Mouse (Mus musculus): ENCODE measurements around the gene Atp6v1e2. TPM values are rescaled to one million over a fixed set of nuclear protein-coding genes. Genes with fewer than 3 reads are reported as not detected.

Gene Atp6v1e2
- total RNA-seq, 2 experiments from 2014 or later: not detected

GRCm38 (mm10) chr17:86966040-86966439 is 18.3 kb upstream of the Atp6v1e2 start:
- no peak for DNase-seq
- intact Hi-C loops (cut with DNase I): no loop called here

GRCm38 (mm10) chr17:86965121-86965520 is 17.4 kb upstream of the Atp6v1e2 start:
- intact Hi-C loops (cut with DNase I): no loop called here
- DNase-seq: no peak

- peak; percentile 68 to 78 for DNase-seq
- intact Hi-C loops (cut with DNase I): loop anchor here (5.0 kb wide), 2 partner anchors 143 to 298 kb away; partner anchors contain the start of gene Socs5
Observed at GRCm38 (mm10) chr17:86964502-86964901, 16.8 kb upstream of the Atp6v1e2 start.

GRCm38 (mm10) chr17:86964041-86964440 is 16.3 kb upstream of the Atp6v1e2 start:
- DNase-seq: peak; percentile 29 to 59
- intact Hi-C loops (cut with DNase I): loop anchor here (5.0 kb wide), 2 partner anchors 143 to 298 kb away; partner anchors contain the start of gene Socs5

GRCm38 (mm10) chr17:86963586-86963902 is 15.8 kb upstream of the Atp6v1e2 start:
- intact Hi-C loops (cut with DNase I): loop anchor here (2.0 to 5.0 kb wide), 4 partner anchors 61 to 299 kb away; partner anchors contain the start of genes Cript, Pigf and Socs5
- peak in 1 of 2 experiments; percentile 47 for DNase-seq

- intact Hi-C loops (cut with DNase I): loop anchor here (1.0 to 5.0 kb wide), 5 partner anchors 26 to 299 kb away; partner anchors contain the start of genes Cript, Pigf and Socs5
- DNase-seq: peak; percentile 90 to 93
Observed at GRCm38 (mm10) chr17:86962894-86963585, 15.3 kb upstream of the Atp6v1e2 start, which contains the start of gene Rhoq. Rhoq (plus strand) TSS chr17:86963082.

GRCm38 (mm10) chr17:86962297-86962893 is 14.7 kb upstream of the Atp6v1e2 start:
- intact Hi-C loops (cut with DNase I): loop anchor here (1.0 to 5.0 kb wide), 5 partner anchors 25 to 300 kb away; partner anchors contain the start of genes Cript, Pigf and Socs5
- DNase-seq: peak; percentile 87 to 88

- peak; percentile 61 to 66 for DNase-seq
- intact Hi-C loops (cut with DNase I): loop anchor here (5.0 kb wide), 2 partner anchors 146 to 301 kb away; partner anchors contain the start of gene Socs5
Observed at GRCm38 (mm10) chr17:86961301-86961841, 13.7 kb upstream of the Atp6v1e2 start.

- intact Hi-C loops (cut with DNase I): no loop called here
- DNase-seq: no peak
Observed at GRCm38 (mm10) chr17:86957968-86958367, 10.3 kb upstream of the Atp6v1e2 start.

GRCm38 (mm10) chr17:86957239-86957638 is 9.5 kb upstream of the Atp6v1e2 start:
- DNase-seq: no peak
- intact Hi-C loops (cut with DNase I): no loop called here

- intact Hi-C loops (cut with DNase I): no loop called here
Observed at GRCm38 (mm10) chr17:86948801-86949200, 1.1 kb upstream of the Atp6v1e2 start.

GRCm38 (mm10) chr17:86946078-86946477 is 1.6 kb downstream of the Atp6v1e2 start:
- intact Hi-C loops (cut with DNase I): no loop called here

More at GRCm38 (mm10) chr17:86948801-86949200, 1.1 kb upstream of the Atp6v1e2 start:
- peak; percentile 33 to 56 for DNase-seq

GRCm38 (mm10) chr17:86943158-86943557 is 4.5 kb downstream of the Atp6v1e2 start:
- DNase-seq: no peak
- intact Hi-C loops (cut with DNase I): no loop called here

More at GRCm38 (mm10) chr17:86946078-86946477, 1.6 kb downstream of the Atp6v1e2 start:
- DNase-seq: no peak

- DNase-seq: no peak
Observed at GRCm38 (mm10) chr17:86942112-86942511, 5.6 kb downstream of the Atp6v1e2 start.

GRCm38 (mm10) chr17:86938683-86939082 is 9.0 kb downstream of the Atp6v1e2 start:
- DNase-seq: no peak
- intact Hi-C loops (cut with DNase I): no loop called here

More at GRCm38 (mm10) chr17:86942112-86942511, 5.6 kb downstream of the Atp6v1e2 start:
- intact Hi-C loops (cut with DNase I): no loop called here

GRCm38 (mm10) chr17:86937497-86938155 is 10.1 kb downstream of the Atp6v1e2 start:
- peak; percentile 81 to 83 for DNase-seq
- intact Hi-C loops (cut with DNase I): loop anchor here (1.0 kb wide), 1 partner anchor 25 kb away; no protein-coding TSS in a partner anchor

- intact Hi-C loops (cut with DNase I): loop anchor here (1.0 kb wide), 1 partner anchor 25 kb away; no protein-coding TSS in a partner anchor
Observed at GRCm38 (mm10) chr17:86937064-86937463, 10.6 kb downstream of the Atp6v1e2 start.

GRCm38 (mm10) chr17:86932896-86933295 is 14.8 kb downstream of the Atp6v1e2 start:
- intact Hi-C loops (cut with DNase I): no loop called here
- DNase-seq: no peak

More at GRCm38 (mm10) chr17:86937064-86937463, 10.6 kb downstream of the Atp6v1e2 start:
- DNase-seq: no peak

GRCm38 (mm10) chr17:86929981-86930380 is 17.7 kb downstream of the Atp6v1e2 start:
- intact Hi-C loops (cut with DNase I): no loop called here
- no peak for DNase-seq

GRCm38 (mm10) chr17:86929355-86929754 is 18.3 kb downstream of the Atp6v1e2 start:
- no peak for DNase-seq
- intact Hi-C loops (cut with DNase I): no loop called here
